Mouse (Mus musculus) limb, embryonic 11.5 days (tissue): ENCODE results near the gene Pnrc2. TPM values are rescaled to one million over a fixed set of nuclear protein-coding genes. Genes with fewer than 3 reads are reported as not detected.

Source experiments
- polyA plus RNA-seq: library from polyadenylated mRNA; unstranded; fragments of >200 nt; fragmentation: Nextera tagmentation; extraction: Ambion mirVana; gene quantifications from 2 replicates; pipeline ENCODE4 v1.2.1, GENCODE M21; 2014

Pnrc2 gene
- polyA plus RNA-seq, 1 experiment from 2014 or later = 234 TPM

Other genes starting within 250 kb of the Pnrc2 start
- 0.25 and 0.38 TPM in 2 replicates for gene Ifnlr1, start 187.6 kb downstream of the Pnrc2 start, polyA plus RNA-seq
- not detected in 2 replicates for gene Il22ra1, start 145.7 kb downstream of the Pnrc2 start, polyA plus RNA-seq
- 0.05 and 0.10 TPM in 2 replicates for gene Myom3, start 114.1 kb downstream of the Pnrc2 start, polyA plus RNA-seq
- gene Srsf10, start 18.1 kb downstream of the Pnrc2 start, polyA plus RNA-seq = 435 and 442 TPM in 2 replicates
- gene Cnr2, start 21.5 kb upstream of the Pnrc2 start, polyA plus RNA-seq = 0.23 and 0.51 TPM in 2 replicates
- 40.1 and 40.8 TPM in 2 replicates for gene Fuca1, start 46.9 kb upstream of the Pnrc2 start, polyA plus RNA-seq
- gene Hmgcl, start 72.6 kb upstream of the Pnrc2 start, polyA plus RNA-seq = 76.4 and 79.7 TPM in 2 replicates
- gene Gale, start 89.9 kb upstream of the Pnrc2 start, polyA plus RNA-seq = 28.7 and 28.8 TPM in 2 replicates
- 139 TPM in 2 replicates for gene Lypla2, start 98.8 kb upstream of the Pnrc2 start, polyA plus RNA-seq
- 68.3 and 71.3 TPM in 2 replicates for gene Pithd1, start 113.4 kb upstream of the Pnrc2 start, polyA plus RNA-seq
- 45.8 and 47.3 TPM in 2 replicates for gene Eloa, start 147.9 kb upstream of the Pnrc2 start, polyA plus RNA-seq
- 529 and 535 TPM in 2 replicates for gene Rpl11, start 179.6 kb upstream of the Pnrc2 start, polyA plus RNA-seq